Mouse (Mus musculus) subcutaneous adipose tissue, adult 2 months (tissue): ENCODE data around the gene Olfr1154. TPM values are rescaled to one million over a fixed set of nuclear protein-coding genes. Genes with fewer than 3 reads are reported as not detected.

Source experiments
- polyA plus RNA-seq: library from polyadenylated mRNA; depleted of rRNA; stranded (reverse); fragments of >200 nt; gene quantifications from 2 replicates; pipeline ENCODE4 v1.2.3, GENCODE M21; 2012; ENCODE audit warnings: low replicate concordance; rRNA removed

Olfr1154 gene
- not detected in 2 replicates for polyA plus RNA-seq

GRCm38 (mm10) chr2:87905066-87905465 lies at the start of gene Olfr1154:
TSS of gene Olfr1154 (minus strand) at chr2:87905166.

DNA sequence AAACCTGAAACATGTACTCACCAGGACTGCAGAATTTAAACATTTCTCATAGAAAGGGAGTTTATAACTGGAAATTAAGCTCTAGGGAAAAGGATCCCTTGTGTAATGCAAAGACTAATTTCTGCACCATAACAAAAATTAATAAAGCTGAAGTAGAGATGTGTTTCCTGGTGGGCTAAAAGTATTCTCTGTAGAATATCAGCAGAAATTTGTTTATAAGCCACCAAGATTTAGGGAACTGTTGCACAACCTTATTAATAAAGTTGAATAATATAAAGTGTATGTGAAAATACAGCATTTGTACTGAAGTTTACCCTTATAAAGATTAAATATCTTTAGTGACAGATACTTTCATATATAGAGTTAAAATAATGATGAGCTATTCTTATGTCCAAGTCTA lies 48.0 kb upstream of the Olfr1154 start, which contains the start of gene Olfr1156:
Gene Olfr1156 (minus strand): TSS at position 101 of the 400 bp plus-strand sequence.

DNA sequence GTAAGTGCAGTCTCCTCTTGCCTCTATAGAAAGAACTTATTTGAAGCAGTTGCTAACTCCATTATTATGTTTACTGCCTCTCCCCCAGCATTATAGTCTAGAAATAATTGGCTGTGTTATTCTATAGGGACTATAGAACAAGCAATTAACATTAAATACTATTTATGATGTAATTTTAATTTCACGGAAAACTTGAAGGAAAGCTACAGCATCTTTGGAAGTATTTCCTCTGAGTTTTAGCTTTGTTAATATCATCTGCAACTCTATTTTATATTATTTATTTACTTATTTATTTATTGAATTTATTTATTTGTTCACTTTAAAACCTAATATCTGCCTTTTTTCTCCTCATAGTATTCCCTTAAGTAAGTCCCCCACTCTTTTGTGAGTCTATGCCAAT lies 40.1 kb upstream of the Olfr1154 start, which contains the start of gene Olfr1155:
Gene Olfr1155 (minus strand): TSS at position 101 of the 400 bp plus-strand sequence.

DNA sequence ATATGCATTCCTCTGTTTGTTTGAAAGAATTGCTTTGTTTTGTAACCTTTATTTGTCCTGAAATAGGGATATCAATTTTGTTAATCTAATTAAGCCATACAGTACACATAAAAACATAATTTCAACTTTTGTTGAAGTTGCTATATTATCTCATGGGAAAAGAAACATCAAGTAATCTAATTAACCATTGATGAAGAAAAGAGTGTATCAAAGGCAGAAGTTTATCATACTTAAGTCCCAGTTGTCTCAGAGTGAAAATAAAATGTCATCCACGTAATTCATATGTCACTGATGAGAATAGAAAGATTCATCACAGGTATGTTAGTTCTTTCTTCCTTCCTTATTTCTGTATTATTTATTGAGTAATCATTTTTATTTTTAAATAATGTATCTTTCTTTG lies 10.3 kb downstream of the Olfr1154 start, which contains the start of gene Olfr1153:
Gene Olfr1153 (plus strand): TSS at position 301 of the 400 bp plus-strand sequence.

GRCm38 (mm10) chr2:87866192-87866591 lies 38.8 kb downstream of the Olfr1154 start, which contains the start of gene Olfr1152:
TSS of gene Olfr1152 (plus strand) at chr2:87866492.

DNA sequence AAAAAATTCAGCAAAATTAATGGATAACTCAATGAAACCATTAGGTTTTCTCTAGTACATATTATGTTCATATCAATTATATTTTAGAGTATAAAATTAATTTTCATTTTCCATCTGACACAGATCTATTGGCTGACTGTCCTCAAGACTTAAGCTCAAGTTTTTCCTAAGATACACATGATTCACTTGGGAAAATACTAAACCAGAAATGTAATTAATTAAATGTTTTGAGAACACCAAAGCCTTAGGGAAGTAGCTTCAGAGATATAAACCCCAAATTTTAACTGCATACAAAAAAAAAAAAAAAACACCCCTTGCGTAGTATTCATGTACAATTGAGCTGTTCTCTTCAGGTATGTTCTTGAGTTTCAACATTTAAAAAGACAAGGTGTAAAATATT lies 49.4 kb downstream of the Olfr1154 start, which contains the start of gene Olfr1151:
Gene Olfr1151 (plus strand): TSS at position 301 of the 400 bp plus-strand sequence.

Other genes with a start within 250 kb of the Olfr1154 start
- gene Olfr1134, start 246.7 kb downstream of the Olfr1154 start, polyA plus RNA-seq: not detected in 2 replicates
- not detected in 2 replicates for gene Olfr1135, start 231.5 kb downstream of the Olfr1154 start, polyA plus RNA-seq
- not detected in 2 replicates for gene Olfr1136, start 211.2 kb downstream of the Olfr1154 start, polyA plus RNA-seq
- not detected in 2 replicates for gene Olfr1137, start 192.0 kb downstream of the Olfr1154 start, polyA plus RNA-seq
- not detected in 2 replicates for gene Olfr1138, start 165.2 kb downstream of the Olfr1154 start, polyA plus RNA-seq
- gene Olfr1140, start 161.4 kb downstream of the Olfr1154 start, polyA plus RNA-seq: not detected in 2 replicates
- gene Olfr1141, start 151.2 kb downstream of the Olfr1154 start, polyA plus RNA-seq: not detected in 2 replicates
- not detected in 2 replicates for gene Olfr152, start 125.7 kb downstream of the Olfr1154 start, polyA plus RNA-seq
- not detected in 2 replicates for gene Olfr1143, start 104.6 kb downstream of the Olfr1154 start, polyA plus RNA-seq
- gene Olfr1145, start 95.3 kb downstream of the Olfr1154 start, polyA plus RNA-seq: not detected in 2 replicates
- gene Olfr1148, start 74.6 kb downstream of the Olfr1154 start, polyA plus RNA-seq: not detected in 2 replicates
- not detected in 2 replicates for gene Olfr1150-ps1, start 61.2 kb downstream of the Olfr1154 start, polyA plus RNA-seq
- not detected in 2 replicates for gene Olfr1151, start 49.3 kb downstream of the Olfr1154 start, polyA plus RNA-seq
- gene Olfr1152, start 38.7 kb downstream of the Olfr1154 start, polyA plus RNA-seq: not detected in 2 replicates
- gene Olfr1153, start 10.2 kb downstream of the Olfr1154 start, polyA plus RNA-seq: not detected in 2 replicates
- gene Olfr1155, start 40.0 kb upstream of the Olfr1154 start, polyA plus RNA-seq: not detected in 2 replicates
- gene Olfr1156, start 47.9 kb upstream of the Olfr1154 start, polyA plus RNA-seq: not detected in 2 replicates
- gene Olfr1157, start 63.1 kb upstream of the Olfr1154 start, polyA plus RNA-seq: not detected in 2 replicates
- gene Olfr74, start 69.5 kb upstream of the Olfr1154 start, polyA plus RNA-seq: not detected in 2 replicates
- not detected in 2 replicates for gene Olfr1158, start 84.9 kb upstream of the Olfr1154 start, polyA plus RNA-seq
- not detected in 2 replicates for gene Olfr1160, start 103.1 kb upstream of the Olfr1154 start, polyA plus RNA-seq
- not detected in 2 replicates for gene Olfr1161, start 117.6 kb upstream of the Olfr1154 start, polyA plus RNA-seq
- not detected in 2 replicates for gene Olfr73, start 132.5 kb upstream of the Olfr1154 start, polyA plus RNA-seq
- not detected in 2 replicates for gene Olfr1162, start 146.0 kb upstream of the Olfr1154 start, polyA plus RNA-seq
- not detected in 2 replicates for gene Olfr1163, start 166.7 kb upstream of the Olfr1154 start, polyA plus RNA-seq
- gene Olfr1164, start 188.8 kb upstream of the Olfr1154 start, polyA plus RNA-seq: not detected in 2 replicates
- not detected in 2 replicates for gene Olfr1166, start 223.1 kb upstream of the Olfr1154 start, polyA plus RNA-seq